ENCODE assay signal across 25 mouse cellular contexts in the genomic region with DNA sequence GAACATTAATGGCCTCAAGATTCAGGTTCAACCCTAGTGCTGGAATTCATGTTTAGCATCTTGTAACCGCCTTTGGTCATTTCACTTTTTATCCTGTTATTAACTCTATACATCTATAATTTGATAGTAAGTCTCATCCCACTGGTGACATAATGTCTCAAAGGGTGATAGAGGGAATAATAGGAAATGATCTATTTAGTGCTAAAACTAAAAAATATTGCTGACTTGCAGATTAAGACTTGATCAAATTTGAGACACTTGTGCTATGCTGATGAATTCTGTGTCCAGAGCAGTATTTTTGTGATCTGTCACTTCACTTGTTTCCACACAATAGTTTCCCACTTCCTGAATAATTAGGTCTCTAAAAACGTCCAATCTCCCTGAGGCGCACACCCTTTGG. TPM values are rescaled to one million over a fixed set of nuclear protein-coding genes. Genes with fewer than 3 reads are reported as not detected.
"Had no signal": no experiment of that assay in that cellular context is flagged by ENCODE, and none has a peak within 500 bp of the region (broad histone marks: within the 10 kb centered on the region; RNA-seq: fewer than 3 reads in every experiment).

No protein-coding gene starts in this region.

- H3K9ac ChIP-seq: liver, embryonic 15.5 days; liver, postnatal 0 days; lung, embryonic 15.5 days; midbrain, embryonic 13.5 days; midbrain, embryonic 15.5 days; neural tube, embryonic 13.5 days; neural tube, embryonic 15.5 days; stomach, embryonic 15.5 days had no signal

- H3K9me3 ChIP-seq: liver, embryonic 15.5 days; lung, embryonic 15.5 days; megakaryocyte, embryonic 14.5 days; midbrain, embryonic 13.5 days; midbrain, embryonic 15.5 days; neural tube, embryonic 13.5 days; neural tube, embryonic 15.5 days; stomach, embryonic 15.5 days had no signal

- DNase-seq: liver, postnatal 0 days; lung, adult 2 months; lung, postnatal 14 days; lung, postnatal 36 days; spleen, adult 18-20 months; thymus, adult 2 months; thymus, postnatal 25 days; thymus, postnatal 4 days had no signal

- H3K4me2 ChIP-seq: liver, embryonic 15.5 days; lung, embryonic 15.5 days; midbrain, embryonic 11.5 days; midbrain, embryonic 13.5 days; midbrain, embryonic 15.5 days; neural tube, embryonic 13.5 days; neural tube, embryonic 15.5 days; stomach, embryonic 15.5 days had no signal

- H3K27ac ChIP-seq: liver, embryonic 15.5 days; lung, embryonic 15.5 days; macrophage; midbrain, embryonic 13.5 days; midbrain, embryonic 15.5 days; neural tube, embryonic 13.5 days; neural tube, embryonic 15.5 days; stomach, embryonic 15.5 days; stomach, postnatal 0 days had no signal

- H3K4me3 ChIP-seq: liver, embryonic 15.5 days; lung, embryonic 15.5 days; megakaryocyte, embryonic 14.5 days; midbrain, embryonic 13.5 days; midbrain, embryonic 15.5 days; neural tube, embryonic 13.5 days; neural tube, embryonic 15.5 days; stomach, embryonic 15.5 days had no signal

- H3K27me3 ChIP-seq: lung, embryonic 15.5 days; megakaryocyte, embryonic 14.5 days; midbrain, embryonic 13.5 days; midbrain, embryonic 15.5 days; neural tube, embryonic 13.5 days; neural tube, embryonic 15.5 days; stomach, embryonic 15.5 days had no signal

- H3K36me3 ChIP-seq: liver, embryonic 15.5 days; lung, embryonic 15.5 days; midbrain, embryonic 15.5 days had no signal

- ATAC-seq: liver, postnatal 0 days; lung, postnatal 0 days; midbrain, embryonic 13.5 days; midbrain, embryonic 15.5 days had no signal

RNA-seq across cellular contexts. Expression of a gene that starts 32.5 kb away (rescaled TPM):
- total RNA-seq: megakaryocyte progenitor cell, adult 5-6 weeks; midbrain, postnatal 0 days; monocyte, adult 5-6 weeks had no signal
- polyA plus RNA-seq: liver, embryonic 15.5 days; liver, postnatal 0 days; lung, adult 2 months; lung, embryonic 15.5 days; lung, postnatal 0 days; macrophage; midbrain, embryonic 11.5 days; midbrain, embryonic 13.5 days; midbrain, embryonic 15.5 days; neural tube, embryonic 11.5 days; neural tube, embryonic 13.5 days; neural tube, embryonic 15.5 days; small intestine, adult 2 months; stomach, embryonic 15.5 days; stomach, postnatal 0 days; thymus, adult 2 months had no signal
